Mouse (Mus musculus) fat pad, adult 2 months (tissue): ENCODE results near the gene Clcn1.

Experiments
- DNase-seq: peaks from one replicate; pipeline ENCODE4 v3.0.0-alpha.2; 2011; ENCODE audit warnings: low read depth, low spot score; ENCODE audit errors: extremely low read depth

Clcn1 gene

GRCm38 (mm10) chr6:42350021-42350967 is 63.8 kb downstream of the Clcn1 start:
- no peak for DNase-seq

GRCm38 (mm10) chr6:42350968-42351775 is 64.7 kb downstream of the Clcn1 start:
- no peak for DNase-seq

GRCm38 (mm10) chr6:42351776-42352485 is 65.4 kb downstream of the Clcn1 start:
- no peak for DNase-seq

GRCm38 (mm10) chr6:42352486-42352846 is 66.0 kb downstream of the Clcn1 start:
- DNase-seq: no peak

- DNase-seq: no peak
Measured at GRCm38 (mm10) chr6:42353180-42353579, 66.7 kb downstream of the Clcn1 start.

- DNase-seq: no peak
Measured at GRCm38 (mm10) chr6:42354076-42355019, 67.9 kb downstream of the Clcn1 start.

- DNase-seq: no peak
Measured at GRCm38 (mm10) chr6:42355366-42355765, 68.9 kb downstream of the Clcn1 start.

GRCm38 (mm10) chr6:42355794-42356600 is 69.5 kb downstream of the Clcn1 start:
- no peak for DNase-seq

- no peak for DNase-seq
Measured at GRCm38 (mm10) chr6:42356913-42357312, 70.4 kb downstream of the Clcn1 start.

GRCm38 (mm10) chr6:42357901-42358300 is 71.4 kb downstream of the Clcn1 start:
- DNase-seq: no peak

- DNase-seq: no peak
Measured at GRCm38 (mm10) chr6:42358901-42359300, 72.4 kb downstream of the Clcn1 start.

- no peak for DNase-seq
Measured at GRCm38 (mm10) chr6:42359364-42360147, 73.1 kb downstream of the Clcn1 start.

- DNase-seq: no peak
Measured at GRCm38 (mm10) chr6:42360231-42360840, 73.9 kb downstream of the Clcn1 start.

- no peak for DNase-seq
Measured at GRCm38 (mm10) chr6:42361041-42361895, 74.8 kb downstream of the Clcn1 start.

- DNase-seq: no peak
Measured at GRCm38 (mm10) chr6:42362074-42362473, 75.6 kb downstream of the Clcn1 start.

GRCm38 (mm10) chr6:42362497-42362896 is 76.0 kb downstream of the Clcn1 start:
- no peak for DNase-seq

GRCm38 (mm10) chr6:42362974-42363373 is 76.5 kb downstream of the Clcn1 start:
- DNase-seq: no peak
